Mouse (Mus musculus) CH12.LX (cell line): ENCODE results near the gene Ltb. TPM values are rescaled to one million over a fixed set of nuclear protein-coding genes. Genes with fewer than 3 reads are reported as not detected.

Experiments used
- DNase-seq: peaks from one replicate; pipeline ENCODE4 v3.0.0-alpha.2; 2013; ENCODE audit errors: extremely low read depth
- H3K27ac ChIP-seq: 2 replicates; pipeline ENCODE4 v1.5.1; 2012; ENCODE audit warnings: low read depth, mild to moderate bottlenecking, control low read depth, moderate library complexity; ENCODE audit not compliant: insufficient read depth
- H3K27me3 ChIP-seq: replicated peaks from 2 replicates; pipeline ENCODE3; 2012; ENCODE audit warnings: inconsistent platforms
- H3K36me3 ChIP-seq, 2 experiments: replicated peaks in 1 of 2; 2 replicates each; pipeline versions ENCODE3 to v1.6.1; 2012; ENCODE audit warnings: inconsistent platforms in 1 of 2, low read length in 1 of 2, mild to moderate bottlenecking in 1 of 2, mixed read lengths in 1 of 2, moderate library complexity in 1 of 2; ENCODE audit not compliant: control insufficient read depth in 1 of 2, insufficient read depth in 1 of 2
- H3K4me1 ChIP-seq, 2 experiments: 2 replicates each; pipeline ENCODE4 v1.6.1; 2012; ENCODE audit warnings: inconsistent platforms in 1 of 2, moderate library complexity in 1 of 2; ENCODE audit not compliant: insufficient read depth in 2 of 2, control insufficient read depth in 1 of 2
- H3K4me2 ChIP-seq: 2 replicates; pipeline ENCODE4 v1.6.1; 2012; ENCODE audit warnings: low read depth, mild to moderate bottlenecking, control low read depth; ENCODE audit not compliant: poor library complexity, insufficient read depth, severe bottlenecking
- H3K4me3 ChIP-seq, 3 experiments: fragments of 150-350 bp in 1 of 3; sonication (generic) in 1 of 3; replicated peaks in 1 of 3; 2 replicates each; pipeline versions ENCODE3 to v1.5.1; 2011 to 2012; ENCODE audit warnings: low read depth in 2 of 3, low read length in 2 of 3, mild to moderate bottlenecking in 2 of 3, moderate library complexity in 2 of 3, control low read depth in 1 of 3, improper control_type of control experiment in 1 of 3, inconsistent platforms in 1 of 3, mixed read lengths in 1 of 3; ENCODE audit not compliant: poor library complexity in 1 of 3
- H3K79me2 ChIP-seq: replicated peaks from 2 replicates; pipeline ENCODE4 v1.6.1; 2012; ENCODE audit warnings: mild to moderate bottlenecking, moderate library complexity; ENCODE audit not compliant: control insufficient read depth, poor library complexity, insufficient read depth, severe bottlenecking; ENCODE audit errors: extremely low read depth
- H3K9ac ChIP-seq: 2 replicates; pipeline ENCODE4 v1.6.1; 2012; ENCODE audit warnings: low read depth, mild to moderate bottlenecking, control low read depth, moderate library complexity; ENCODE audit not compliant: insufficient read depth
- H3K9me3 ChIP-seq: replicated peaks from 2 replicates; pipeline ENCODE3; 2012; ENCODE audit warnings: low read length, inconsistent platforms, mixed read lengths
- BHLHE40 ChIP-seq: IDR thresholded peaks from 2 replicates; pipeline ENCODE4 v1.6.1; 2011; ENCODE audit warnings: mild to moderate bottlenecking, low read depth, low read length, improper control_type of control experiment
- CHD1 ChIP-seq: IDR thresholded peaks from 2 replicates; pipeline ENCODE4 v1.6.1; 2012; ENCODE audit warnings: low read depth, low read length, improper control_type of control experiment, inconsistent platforms
- CHD2 ChIP-seq: IDR thresholded peaks from 2 replicates; pipeline ENCODE4 v1.6.1; 2011; ENCODE audit warnings: low read length, improper control_type of control experiment
- E2F4 ChIP-seq: IDR thresholded peaks from 2 replicates; pipeline ENCODE4 v1.6.1; 2011; ENCODE audit warnings: low read depth, low read length, improper control_type of control experiment; ENCODE audit not compliant: insufficient replicate concordance
- ELF1 ChIP-seq: IDR thresholded peaks from 2 replicates; pipeline ENCODE4 v1.6.1; 2014; ENCODE audit warnings: low read depth, mild to moderate bottlenecking, inconsistent platforms, low read length, improper control_type of control experiment
- GABPA ChIP-seq: IDR thresholded peaks from 2 replicates; pipeline ENCODE4 v1.6.1; 2012; ENCODE audit warnings: low read depth, low read length, improper control_type of control experiment, inconsistent platforms; ENCODE audit not compliant: insufficient replicate concordance
- JUN ChIP-seq: IDR thresholded peaks from 2 replicates; pipeline ENCODE4 v1.6.1; 2011; ENCODE audit warnings: low read depth, mild to moderate bottlenecking, low read length, improper control_type of control experiment, moderate library complexity; ENCODE audit not compliant: insufficient read depth
- JUND ChIP-seq: conservative IDR thresholded peaks from 2 replicates; pipeline ENCODE4 v1.6.1; 2011; ENCODE audit warnings: low read depth, low read length, improper control_type of control experiment
- KAT2A ChIP-seq: IDR thresholded peaks from 2 replicates; pipeline ENCODE4 v1.6.1; 2012; ENCODE audit warnings: low read length, improper control_type of control experiment, inconsistent platforms; ENCODE audit not compliant: insufficient replicate concordance
- MAFK ChIP-seq: IDR thresholded peaks from 2 replicates; pipeline ENCODE4 v1.6.1; 2011; ENCODE audit warnings: low read length, improper control_type of control experiment; ENCODE audit not compliant: insufficient replicate concordance
- MAX ChIP-seq: IDR thresholded peaks from 2 replicates; pipeline ENCODE4 v1.6.1; 2011; ENCODE audit warnings: low read length, improper control_type of control experiment
- MAZ ChIP-seq: IDR thresholded peaks from 2 replicates; pipeline ENCODE4 v1.6.1; 2012; ENCODE audit warnings: low read depth, mild to moderate bottlenecking, inconsistent platforms, low read length, improper control_type of control experiment, moderate library complexity
- MEF2A ChIP-seq: IDR thresholded peaks from 2 replicates; pipeline ENCODE4 v1.6.1; 2014; ENCODE audit warnings: low read depth, mild to moderate bottlenecking, inconsistent platforms, low read length, improper control_type of control experiment, borderline replicate concordance
- MXI1 ChIP-seq: IDR thresholded peaks from 2 replicates; pipeline ENCODE4 v1.6.1; 2011; ENCODE audit warnings: mild to moderate bottlenecking, low read depth, low read length, improper control_type of control experiment
- PAX5 ChIP-seq: IDR thresholded peaks from 2 replicates; pipeline ENCODE4 v1.6.1; 2012; ENCODE audit warnings: low read length, inconsistent platforms, mixed read lengths
- POLR2A ChIP-seq: IDR thresholded peaks from 2 replicates; pipeline ENCODE4 v1.6.1; 2011; ENCODE audit warnings: low read depth, mild to moderate bottlenecking, improper control_type of control experiment, low read length
- POLR2AphosphoS2 ChIP-seq: IDR thresholded peaks from 2 replicates; pipeline ENCODE4 v1.6.1; 2011; ENCODE audit warnings: low read depth, low read length, improper control_type of control experiment
- RAD21 ChIP-seq: IDR thresholded peaks from 2 replicates; pipeline ENCODE4 v1.6.1; 2011; ENCODE audit warnings: low read depth, mild to moderate bottlenecking, low read length, improper control_type of control experiment, moderate library complexity
- SIN3A ChIP-seq: IDR thresholded peaks from 2 replicates; pipeline ENCODE4 v1.6.1; 2012; ENCODE audit warnings: low read length, improper control_type of control experiment, inconsistent platforms
- SMC3 ChIP-seq: IDR thresholded peaks from 2 replicates; pipeline ENCODE4 v1.6.1; 2011; ENCODE audit warnings: low read depth, low read length, improper control_type of control experiment
- TCF12 ChIP-seq: IDR thresholded peaks from 2 replicates; pipeline ENCODE4 v1.6.1; 2014; ENCODE audit warnings: low read depth, mild to moderate bottlenecking, inconsistent platforms, low read length, improper control_type of control experiment
- UBTF ChIP-seq: IDR thresholded peaks from 2 replicates; pipeline ENCODE4 v1.6.1; 2012; ENCODE audit warnings: low read depth, mild to moderate bottlenecking, inconsistent platforms, low read length, improper control_type of control experiment, moderate library complexity
- USF2 ChIP-seq: conservative IDR thresholded peaks from 2 replicates; pipeline ENCODE4 v1.6.1; 2011; ENCODE audit warnings: low read depth, low read length, improper control_type of control experiment
- ZC3H11A ChIP-seq: IDR thresholded peaks from 2 replicates; pipeline ENCODE4 v1.6.1; 2012; ENCODE audit warnings: low read depth, mild to moderate bottlenecking, inconsistent platforms, low read length, improper control_type of control experiment
- ZKSCAN1 ChIP-seq: IDR thresholded peaks from 2 replicates; pipeline ENCODE4 v1.6.1; 2012; ENCODE audit warnings: low read depth, inconsistent platforms, low read length, improper control_type of control experiment, borderline replicate concordance
- ZNF384 ChIP-seq: IDR thresholded peaks from 2 replicates; pipeline ENCODE4 v1.6.1; 2012; ENCODE audit warnings: low read depth, low read length, improper control_type of control experiment, inconsistent platforms
- dilution Hi-C: fragments of 300-500 bp; cut with MboI; formaldehyde crosslinking; loops from 2 replicates; pipeline ENCODE4 v1.14.3; 2020; ENCODE audit warnings: low sequenced_read_pairs; ENCODE audit not compliant: extremely low pct_unique_long_range_greater_than_20kb, extremely low pct_ligation_motif_present
- in situ Hi-C: fragments of 300-500 bp; cut with MboI; formaldehyde crosslinking; loops from 3 replicates; pipeline ENCODE4 v1.14.3; 2019; ENCODE audit warnings: low sequenced_read_pairs, low pct_ligation_motif_present, low pct_unique_long_range_greater_than_20kb, mixed read lengths
- polyA plus RNA-seq: library from polyadenylated mRNA; unstranded; fragments of >175 nt; gene quantifications from 2 replicates; pipeline ENCODE4 v1.2.1, GENCODE M21; 2012; ENCODE audit warnings: low read depth; ENCODE audit not compliant: insufficient read length
- total RNA-seq, 2 experiments: library from RNA; depleted of rRNA; stranded (reverse); fragments of 300-350 nt in 1 of 2; fragments of >200 nt in 1 of 2; gene quantifications; 2 replicates each; pipeline ENCODE4 v1.2.3; 2012 to 2014

Ltb gene
- total and polyA plus RNA-seq, 3 experiments, result 150 to 263 (median 234) TPM

DNA sequence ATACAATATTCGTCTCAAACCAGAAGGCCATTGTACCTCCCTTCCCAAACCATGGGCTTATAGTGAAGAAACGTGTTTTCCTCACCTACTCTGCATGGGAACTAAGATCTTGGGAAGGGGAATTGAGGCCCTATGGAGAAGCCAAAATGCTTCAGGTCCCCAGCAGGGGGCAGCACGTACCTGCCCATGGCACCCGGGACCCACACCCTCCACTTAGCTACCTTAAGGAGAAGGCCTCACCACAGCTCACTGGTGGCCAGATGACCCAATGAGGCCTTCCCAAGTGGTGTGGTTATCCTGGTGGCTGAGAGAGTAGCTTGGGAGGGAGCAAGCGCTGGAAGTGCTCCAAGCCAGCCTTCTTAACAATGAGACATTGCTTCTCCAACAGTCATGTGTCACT lies 15.7 kb upstream of the Ltb start (continued):
- TF ChIP-seq CHD1, result no peak
- no peak for TF ChIP-seq KAT2A
- no peak; the same call in 1 of the 2 replicates for TF ChIP-seq BHLHE40
- TF ChIP-seq SMC3, result peak; percentile 100
- no peak for TF ChIP-seq MAX
- no peak for TF ChIP-seq USF2
- TF ChIP-seq ZKSCAN1, result no peak
- TF ChIP-seq ZNF384, result 0 out of 2 replicates have a peak, but pooled peaks have one; percentile 19
- TF ChIP-seq, all 38 proteins: peak for 12

DNA sequence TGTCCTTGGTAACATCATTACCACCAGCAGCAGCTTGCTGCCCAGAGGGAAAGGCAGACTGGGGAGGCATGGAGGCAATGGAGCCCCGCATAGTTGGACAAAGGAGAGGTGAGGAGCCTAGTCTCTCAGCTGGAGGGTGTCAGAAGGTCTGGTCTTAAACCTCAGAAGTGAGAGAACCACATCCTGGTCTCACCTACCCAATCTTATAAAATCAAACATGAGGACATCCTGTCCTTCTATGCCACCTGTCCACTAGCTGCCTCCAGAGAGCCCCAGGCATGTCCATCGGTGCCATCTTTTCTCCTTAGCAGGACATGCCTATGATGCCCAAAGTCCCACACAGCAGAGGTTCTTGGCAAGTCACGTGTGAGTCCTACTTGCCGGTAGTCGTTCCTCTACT lies 14.1 kb upstream of the Ltb start:
- DNase-seq, result no peak
- no peaks in the 10 kb centered on the region for H3K79me2 ChIP-seq
- no peak overlapping the region for H3K27ac ChIP-seq
- peaks cover 0 to 11% of the 10 kb centered on the region in 2 experiments for H3K36me3 ChIP-seq
- no peak overlapping the region for H3K4me3 ChIP-seq
- no peak overlapping the region for H3K9ac ChIP-seq
- H3K9me3 ChIP-seq, result no peaks in the 10 kb centered on the region
- in situ Hi-C loops (no loop called here), dilution Hi-C loops (no loop called here)
- H3K4me1 ChIP-seq, result peaks cover 11 to 43% of the 10 kb centered on the region in 2 experiments
- TF ChIP-seq RAD21 (no peak), SIN3A (no peak), ZKSCAN1 (no peak), MAZ (no peak), CHD1 (no peak), CHD2 (no peak), UBTF (no peak), POLR2A (no peak)
- TF ChIP-seq, all 38 proteins: peak for 0
- Histone ChIP-seq H3K4me2 (no peak overlapping the region), H3K27me3 (no peaks in the 10 kb centered on the region)

GRCm38 (mm10) chr17:35185639-35186611 lies 8.3 kb upstream of the Ltb start:
- Histone ChIP-seq H3K79me2 (no peaks in the 10 kb centered on the region), H3K27me3 (no peaks in the 10 kb centered on the region), H3K4me3 (peak overlapping the region; percentile 48 to 60 (median 54)), H3K4me2 (peak overlapping the region; percentile 81), H3K9ac (peak overlapping the region; percentile 59), H3K27ac (peak overlapping the region; percentile 31; the same call in 1 of the 2 replicates), H3K36me3 (peaks cover 0 to 11% of the 10 kb centered on the region in 2 experiments), H3K9me3 (no peaks in the 10 kb centered on the region), H3K4me1 (peaks cover 24 to 68% of the 10 kb centered on the region in 2 experiments)
- DNase-seq, result peak; percentile 88
- in situ Hi-C loops (no loop called here), dilution Hi-C loops (no loop called here)
- TF ChIP-seq CHD2 (0 out of 2 replicates have a peak, but pooled peaks have one; percentile 17), ELF1 (peak; percentile 73), JUN (no peak), KAT2A (no peak), ZNF384 (no peak), UBTF (no peak), MAZ (no peak), POLR2AphosphoS2 (no peak), MXI1 (0 out of 2 replicates have a peak, but pooled peaks have one; percentile 21), MAFK (no peak), PAX5 (no peak), TCF12 (no peak), GABPA (no peak), JUND (no peak), MEF2A (no peak), CHD1 (no peak), USF2 (no peak), ZC3H11A (no peak), E2F4 (no peak)
